Mouse (Mus musculus) bone marrow, adult 2 months (tissue): ENCODE results near the gene Tfr2.

Experiments used
- CTCF ChIP-seq: fragments of 200-500 bp; IDR thresholded peaks from 2 replicates; pipeline ENCODE4 v1.5.1; 2011; ENCODE audit warnings: low read length, control low read depth; ENCODE audit not compliant: control insufficient read depth, insufficient read depth
- POLR2A ChIP-seq: fragments of 200-500 bp; IDR thresholded peaks from 2 replicates; pipeline ENCODE4 v1.6.1; 2011; ENCODE audit warnings: low read depth, mild to moderate bottlenecking, control low read depth, low read length, borderline replicate concordance; ENCODE audit not compliant: control insufficient read depth

GRCm38 (mm10) chr5:137607860-137608653, 38.4 kb downstream of the Tfr2 start:
- TF ChIP-seq CTCF: no peak
- no peak for TF ChIP-seq POLR2A
